Mouse (Mus musculus): ENCODE measurements around the gene Nup98. TPM values are rescaled to one million over a fixed set of nuclear protein-coding genes. Genes with fewer than 3 reads are reported as not detected.

The Nup98 gene
- total RNA-seq, 1 experiment, result 59.4 TPM

DNA sequence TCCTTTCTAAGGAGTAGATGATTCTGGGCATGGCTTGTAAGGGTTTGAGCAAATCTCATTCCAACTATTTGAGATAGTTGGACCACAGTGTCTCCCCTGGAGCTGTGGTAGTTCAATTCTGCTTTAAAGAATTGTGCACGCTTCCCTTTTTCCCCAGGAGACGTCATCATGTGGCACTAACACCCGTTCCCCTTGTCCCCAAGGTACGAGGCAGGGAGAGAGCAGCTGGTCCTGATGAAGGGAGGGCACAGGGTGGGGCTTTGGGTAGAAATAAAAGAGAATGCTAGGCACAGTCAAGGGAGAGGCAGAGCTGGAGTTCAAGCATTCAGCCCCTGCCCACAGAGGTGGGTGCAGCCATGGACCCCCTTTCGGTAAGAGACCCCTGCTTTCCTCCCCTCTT, 127.2 kb downstream of the Nup98 start, which contains the start of gene Trpc2:
Gene Trpc2 (plus strand): TSS at position 301 of the 400 bp plus-strand sequence.
- Histone ChIP-seq H3K4me3 (ENCODE audit: insufficient read depth in 1 of 2, low read depth in 1 of 2, low read length in 2 of 2, poor library complexity in 1 of 2, severe bottlenecking in 1 of 2) (peak within 1 kb of the TSS; percentile 11 to 13; a peak in 1 of 4 replicates), H3K4me1 (ENCODE audit: control insufficient read depth in 2 of 2, insufficient read depth in 2 of 2, low read length in 2 of 2, poor library complexity in 1 of 2) (no peaks in the 10 kb centered on the region; a peak in 1 of 4 replicates), H3K36me3 (ENCODE audit: control insufficient read depth, insufficient read depth, low read length, poor library complexity, severe bottlenecking) (peaks cover 21% of the 10 kb centered on the region), H3K9me3 (ENCODE audit: control insufficient read depth, insufficient read depth, low read depth, low read length) (no peaks in the 10 kb centered on the region), H3K27ac (ENCODE audit: insufficient read depth, low read depth, low read length, poor library complexity, severe bottlenecking) (no peak within 1 kb of the TSS), H3K9ac (ENCODE audit: insufficient read depth, low read depth, low read length, poor library complexity, severe bottlenecking) (0 out of 2 replicates have a peak within 1 kb of the TSS, but pooled peaks have one; percentile 6)
- DNase-seq (ENCODE audit: low read depth, low spot score), result no peak
- TF ChIP-seq MAFK (IDR thresholded peaks at IDR 0.05; ENCODE audit: insufficient read depth, low read depth, low read length) (no peak), CHD2 (IDR thresholded peaks at IDR 0.05; ENCODE audit: low read depth, low read length) (no peak), HCFC1 (IDR thresholded peaks at IDR 0.05; ENCODE audit: borderline replicate concordance, insufficient read depth, low read length) (no peak), ZNF384 (IDR thresholded peaks at IDR 0.05; ENCODE audit: low read depth, low read length) (no peak), ZC3H11A (IDR thresholded peaks at IDR 0.05; ENCODE audit: borderline replicate concordance, low read depth, low read length) (no peak)
- in situ Hi-C loops (cut with MboI; ENCODE audit: low sequenced_read_pairs in 2 of 2, unreplicated experiment in 2 of 2), result no loop called here

DNA sequence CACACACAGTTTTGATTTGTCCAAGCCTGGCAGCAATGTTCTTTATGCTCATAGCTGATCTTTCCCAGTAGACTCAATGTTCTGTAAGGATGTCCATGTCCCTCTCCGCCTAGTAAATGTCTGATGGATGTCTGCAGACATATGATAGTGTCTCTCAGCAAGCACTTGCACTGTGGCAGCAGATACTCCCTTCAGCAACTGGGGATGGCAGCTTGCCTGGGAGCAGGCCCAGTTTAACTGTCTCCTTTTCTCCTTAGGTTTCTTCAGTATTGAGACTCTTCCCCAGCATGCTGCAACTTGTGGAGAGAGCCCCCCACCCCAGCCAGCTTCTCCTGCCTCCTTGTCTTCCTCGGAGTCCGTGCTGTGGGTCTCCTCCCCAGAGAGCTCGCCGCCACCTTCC, 128.2 kb downstream of the Nup98 start:
- DNase-seq (ENCODE audit: low read depth, low spot score), result no peak
- Histone ChIP-seq H3K4me3 (ENCODE audit: insufficient read depth in 1 of 2, low read depth in 1 of 2, low read length in 2 of 2, poor library complexity in 1 of 2, severe bottlenecking in 1 of 2) (no peak overlapping the region), H3K4me1 (ENCODE audit: control insufficient read depth in 2 of 2, insufficient read depth in 2 of 2, low read length in 2 of 2, poor library complexity in 1 of 2) (peaks cover 0 to 2% of the 10 kb centered on the region in 2 experiments; a peak in 1 of 4 replicates), H3K36me3 (ENCODE audit: control insufficient read depth, insufficient read depth, low read length, poor library complexity, severe bottlenecking) (peaks cover 30% of the 10 kb centered on the region), H3K27ac (ENCODE audit: insufficient read depth, low read depth, low read length, poor library complexity, severe bottlenecking) (no peak overlapping the region), H3K9ac (ENCODE audit: insufficient read depth, low read depth, low read length, poor library complexity, severe bottlenecking) (no peak overlapping the region), H3K9me3 (ENCODE audit: control insufficient read depth, insufficient read depth, low read depth, low read length) (no peaks in the 10 kb centered on the region)
- TF ChIP-seq ZNF384 (IDR thresholded peaks at IDR 0.05; ENCODE audit: low read depth, low read length), result no peak
- no peak for TF ChIP-seq HCFC1 (IDR thresholded peaks at IDR 0.05; ENCODE audit: borderline replicate concordance, insufficient read depth, low read length)
- no peak for TF ChIP-seq ZC3H11A (IDR thresholded peaks at IDR 0.05; ENCODE audit: borderline replicate concordance, low read depth, low read length)
- TF ChIP-seq CHD2 (IDR thresholded peaks at IDR 0.05; ENCODE audit: low read depth, low read length), result no peak
- TF ChIP-seq MAFK (IDR thresholded peaks at IDR 0.05; ENCODE audit: insufficient read depth, low read depth, low read length), result no peak
- in situ Hi-C loops (cut with MboI; ENCODE audit: low sequenced_read_pairs in 2 of 2, unreplicated experiment in 2 of 2), result no loop called here

DNA sequence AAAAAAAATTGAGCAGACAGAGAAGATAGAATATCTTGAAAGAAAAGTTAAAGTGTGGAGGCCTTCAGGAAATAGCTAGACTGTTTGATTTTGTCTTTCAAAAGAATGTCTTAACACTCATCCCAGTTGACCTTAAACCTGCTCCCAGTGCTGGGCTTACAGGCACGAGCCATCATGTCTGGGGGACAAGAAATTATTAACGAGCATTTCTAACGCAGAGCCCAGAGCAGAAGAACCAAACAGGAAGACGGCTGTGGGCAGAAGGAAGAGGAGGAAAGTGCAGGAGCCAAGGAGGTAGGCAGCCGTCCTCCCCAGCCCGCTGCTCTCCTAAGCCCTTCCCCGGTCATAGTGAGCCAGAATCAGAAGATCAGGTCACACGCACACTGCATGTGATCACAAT, 129.7 kb downstream of the Nup98 start:
- Histone ChIP-seq H3K4me1 (ENCODE audit: control insufficient read depth in 2 of 2, insufficient read depth in 2 of 2, low read length in 2 of 2, poor library complexity in 1 of 2) (peaks cover 0 to 2% of the 10 kb centered on the region in 2 experiments; a peak in 1 of 4 replicates), H3K27ac (ENCODE audit: insufficient read depth, low read depth, low read length, poor library complexity, severe bottlenecking) (no peak overlapping the region), H3K9ac (ENCODE audit: insufficient read depth, low read depth, low read length, poor library complexity, severe bottlenecking) (no peak overlapping the region), H3K36me3 (ENCODE audit: control insufficient read depth, insufficient read depth, low read length, poor library complexity, severe bottlenecking) (peaks cover 35% of the 10 kb centered on the region), H3K9me3 (ENCODE audit: control insufficient read depth, insufficient read depth, low read depth, low read length) (no peaks in the 10 kb centered on the region), H3K4me3 (ENCODE audit: insufficient read depth in 1 of 2, low read depth in 1 of 2, low read length in 2 of 2, poor library complexity in 1 of 2, severe bottlenecking in 1 of 2) (no peak overlapping the region)
- DNase-seq (ENCODE audit: low read depth, low spot score), result no peak
- in situ Hi-C loops (cut with MboI; ENCODE audit: low sequenced_read_pairs in 2 of 2, unreplicated experiment in 2 of 2), result no loop called here
- TF ChIP-seq ZC3H11A (IDR thresholded peaks at IDR 0.05; ENCODE audit: borderline replicate concordance, low read depth, low read length) (no peak), MAFK (IDR thresholded peaks at IDR 0.05; ENCODE audit: insufficient read depth, low read depth, low read length) (no peak), HCFC1 (IDR thresholded peaks at IDR 0.05; ENCODE audit: borderline replicate concordance, insufficient read depth, low read length) (no peak), CHD2 (IDR thresholded peaks at IDR 0.05; ENCODE audit: low read depth, low read length) (no peak), ZNF384 (IDR thresholded peaks at IDR 0.05; ENCODE audit: low read depth, low read length) (no peak)

DNA sequence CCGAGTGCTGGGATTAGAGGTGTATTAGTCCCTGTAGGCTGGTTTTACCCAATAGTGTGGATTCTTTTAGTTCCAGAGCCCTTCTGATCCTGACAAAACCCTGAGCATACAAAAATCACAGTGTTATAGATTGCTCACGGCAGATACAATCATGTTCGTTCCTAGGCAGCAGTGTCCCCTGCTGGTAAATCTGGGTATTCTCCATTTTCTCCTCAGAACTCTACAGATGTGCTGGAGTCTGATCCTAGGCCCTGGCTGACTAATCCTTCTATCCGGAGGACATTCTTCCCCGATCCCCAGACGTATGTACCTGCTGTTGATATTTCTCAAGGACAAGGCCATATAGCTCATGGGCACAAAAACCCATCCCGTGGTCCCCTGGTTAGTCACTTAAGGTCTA, 131.5 kb downstream of the Nup98 start:
- Histone ChIP-seq H3K27ac (ENCODE audit: insufficient read depth, low read depth, low read length, poor library complexity, severe bottlenecking) (no peak overlapping the region), H3K4me1 (ENCODE audit: control insufficient read depth in 2 of 2, insufficient read depth in 2 of 2, low read length in 2 of 2, poor library complexity in 1 of 2) (peaks cover 0 to 2% of the 10 kb centered on the region in 2 experiments; a peak in 1 of 4 replicates), H3K9ac (ENCODE audit: insufficient read depth, low read depth, low read length, poor library complexity, severe bottlenecking) (no peak overlapping the region), H3K36me3 (ENCODE audit: control insufficient read depth, insufficient read depth, low read length, poor library complexity, severe bottlenecking) (peaks cover 41% of the 10 kb centered on the region), H3K4me3 (ENCODE audit: insufficient read depth in 1 of 2, low read depth in 1 of 2, low read length in 2 of 2, poor library complexity in 1 of 2, severe bottlenecking in 1 of 2) (no peak overlapping the region), H3K9me3 (ENCODE audit: control insufficient read depth, insufficient read depth, low read depth, low read length) (no peaks in the 10 kb centered on the region)
- DNase-seq (ENCODE audit: low read depth, low spot score), result no peak
- in situ Hi-C loops (cut with MboI; ENCODE audit: low sequenced_read_pairs in 2 of 2, unreplicated experiment in 2 of 2), result loop anchor here in 1 of 2 experiments (10.0 kb wide), 1 partner anchor 154 kb away; no protein-coding TSS in a partner anchor
- no peak for TF ChIP-seq MAFK (IDR thresholded peaks at IDR 0.05; ENCODE audit: insufficient read depth, low read depth, low read length)
- TF ChIP-seq ZC3H11A (IDR thresholded peaks at IDR 0.05; ENCODE audit: borderline replicate concordance, low read depth, low read length), result no peak
- TF ChIP-seq CHD2 (IDR thresholded peaks at IDR 0.05; ENCODE audit: low read depth, low read length), result no peak
- TF ChIP-seq ZNF384 (IDR thresholded peaks at IDR 0.05; ENCODE audit: low read depth, low read length), result no peak
- no peak for TF ChIP-seq HCFC1 (IDR thresholded peaks at IDR 0.05; ENCODE audit: borderline replicate concordance, insufficient read depth, low read length)
